Mouse (Mus musculus) neural tube, embryonic 14.5 days (tissue): Measurements from ENCODE around the gene Ackr3. TPM values are rescaled to one million over a fixed set of nuclear protein-coding genes. Genes with fewer than 3 reads are reported as not detected.

Experiments used
- ATAC-seq: fragments of 200-750 bp; cut with Nextera tagmentation; 2 replicates; pipeline ENCODE4 v1.8.0; 2017; ENCODE audit warnings: low read depth, mild to moderate bottlenecking, moderate TSS enrichment, moderate library complexity
- H3K27ac ChIP-seq: fragments of 300-500 bp; sonication (generic); 2 replicates; pipeline ENCODE4 v1.5.1; 2014; ENCODE audit warnings: low read depth, mild to moderate bottlenecking, control low read depth, low read length, moderate library complexity, mixed read lengths
- H3K27me3 ChIP-seq: fragments of 300-500 bp; sonication (generic); 2 replicates; pipeline ENCODE4 v1.6.1; 2014; ENCODE audit warnings: low read length; ENCODE audit not compliant: control insufficient read depth, insufficient read depth
- H3K36me3 ChIP-seq: fragments of 300-500 bp; sonication (generic); 2 replicates; pipeline ENCODE4 v1.6.1; 2014; ENCODE audit warnings: low read length, mixed read lengths; ENCODE audit not compliant: control insufficient read depth, insufficient read depth
- H3K4me1 ChIP-seq: fragments of 300-500 bp; sonication (generic); 2 replicates; pipeline ENCODE4 v1.6.1; 2014; ENCODE audit warnings: low read length; ENCODE audit not compliant: control insufficient read depth, insufficient read depth
- H3K4me2 ChIP-seq: fragments of 300-500 bp; sonication (generic); 2 replicates; pipeline ENCODE4 v1.6.1; 2014; ENCODE audit warnings: mild to moderate bottlenecking, low read depth, low read length, control low read depth
- H3K4me3 ChIP-seq: fragments of 300-500 bp; sonication (generic); 2 replicates; pipeline ENCODE4 v1.5.1; 2014; ENCODE audit warnings: low read depth, low read length, control low read depth, mixed read lengths
- H3K9ac ChIP-seq: fragments of 300-500 bp; sonication (generic); replicated peaks from 2 replicates; pipeline ENCODE4 v1.6.1; 2014; ENCODE audit warnings: low read depth, mild to moderate bottlenecking, control low read depth, low read length, mixed read lengths
- H3K9me3 ChIP-seq: fragments of 300-500 bp; sonication (generic); 2 replicates; pipeline ENCODE4 v1.6.1; 2016; ENCODE audit warnings: low read length; ENCODE audit not compliant: control insufficient read depth
- WGBS: fragments of 180-500 bp; shearing (Covaris S2); extraction: QIAGEN DNeasy Blood & Tissue Kit; methylation state at CpG from one replicate; pipeline ENCODE4 v1.1.7; 2014; 5-methylcytosine and 5-hydroxymethylcytosine counted together
- polyA plus RNA-seq: library from polyadenylated mRNA; unstranded; fragments of >200 nt; fragmentation: Nextera tagmentation; extraction: Ambion mirVana; gene quantifications from 2 replicates; pipeline ENCODE4 v1.2.1, GENCODE M21; 2014

The Ackr3 gene
- polyA plus RNA-seq, 1 experiment from 2014 or later = 8.7 TPM

- WGBS = 18% methylated on average over 9 of the region's 9 CpGs
These were observed 24.5 kb downstream of the Ackr3 start for GRCm38 (mm10) chr1:90228323-90228697.

GRCm38 (mm10) chr1:90230611-90231010, 26.8 kb downstream of the Ackr3 start:
- H3K27me3 ChIP-seq = no peaks in the 10 kb centered on the region
- peaks cover 9% of the 10 kb centered on the region; the same call in 1 of the 2 replicates for H3K4me1 ChIP-seq
- H3K36me3 ChIP-seq = no peaks in the 10 kb centered on the region
- H3K9ac ChIP-seq = no peak overlapping the region
- H3K9me3 ChIP-seq = no peaks in the 10 kb centered on the region
- ATAC-seq = no peak
- H3K4me3 ChIP-seq = no peak overlapping the region
- no peak overlapping the region for H3K4me2 ChIP-seq
- 74% methylated on average over 4 of the region's 4 CpGs for WGBS
- H3K27ac ChIP-seq = no peak overlapping the region

More at GRCm38 (mm10) chr1:90228323-90228697, 24.5 kb downstream of the Ackr3 start:
- ATAC-seq = peak; percentile 54
- Histone ChIP-seq H3K36me3 (no peaks in the 10 kb centered on the region), H3K9me3 (no peaks in the 10 kb centered on the region), H3K4me2 (no peak overlapping the region), H3K4me3 (no peak overlapping the region), H3K9ac (no peak overlapping the region), H3K4me1 (peaks cover 9% of the 10 kb centered on the region; the same call in 1 of the 2 replicates), H3K27ac (no peak overlapping the region), H3K27me3 (no peaks in the 10 kb centered on the region)

DNA sequence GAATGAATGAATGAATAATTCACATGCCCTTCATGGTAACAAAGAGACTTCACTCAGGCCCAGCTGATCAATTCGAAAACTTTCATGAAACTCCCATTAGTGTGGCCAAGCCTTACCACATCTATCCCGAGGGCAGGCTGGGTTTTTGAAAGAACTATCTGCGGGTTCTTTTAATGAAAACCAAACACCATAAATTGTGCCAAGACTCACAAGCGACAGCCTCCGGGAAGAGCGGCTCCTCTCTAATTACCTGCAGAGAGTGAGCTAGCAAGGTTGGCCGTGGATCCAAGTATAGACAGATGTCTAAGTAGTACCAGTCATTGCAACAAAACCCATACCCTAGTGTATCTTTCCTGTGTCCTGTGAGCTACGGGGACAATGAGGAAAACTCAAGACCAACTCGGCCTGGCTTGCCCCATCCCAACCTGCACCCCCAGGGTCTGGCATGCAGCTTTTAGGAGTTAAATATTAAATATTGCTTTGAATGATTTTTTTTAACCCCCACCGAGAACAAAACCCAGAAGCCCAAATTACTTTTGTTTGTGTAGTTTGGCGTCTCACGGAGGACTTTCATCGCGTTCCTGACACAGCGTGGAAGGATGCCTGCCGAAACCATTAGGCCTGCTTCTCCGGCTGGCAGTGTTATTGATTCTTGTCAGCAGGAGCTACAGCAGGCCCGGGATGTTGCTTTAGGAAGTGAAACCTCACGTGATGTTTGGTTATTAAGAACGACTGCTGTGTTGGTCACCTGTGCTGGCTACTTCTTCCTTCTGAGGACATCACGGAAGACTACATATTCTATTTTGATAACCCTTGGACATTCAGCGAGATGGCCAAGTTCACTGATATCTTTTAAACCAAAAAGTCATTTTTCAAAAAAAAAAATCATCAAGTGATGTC, 28.1 kb downstream of the Ackr3 start:
- 71% methylated on average over 22 of the region's 22 CpGs for WGBS
- no peak overlapping the region for H3K4me3 ChIP-seq
- ATAC-seq = no peak
- no peaks in the 10 kb centered on the region for H3K9me3 ChIP-seq
- no peaks in the 10 kb centered on the region for H3K27me3 ChIP-seq
- H3K9ac ChIP-seq = no peak overlapping the region
- H3K4me1 ChIP-seq = peaks cover 9% of the 10 kb centered on the region; the same call in 1 of the 2 replicates
- H3K36me3 ChIP-seq = no peaks in the 10 kb centered on the region
- H3K27ac ChIP-seq = no peak overlapping the region
- no peak overlapping the region for H3K4me2 ChIP-seq

DNA sequence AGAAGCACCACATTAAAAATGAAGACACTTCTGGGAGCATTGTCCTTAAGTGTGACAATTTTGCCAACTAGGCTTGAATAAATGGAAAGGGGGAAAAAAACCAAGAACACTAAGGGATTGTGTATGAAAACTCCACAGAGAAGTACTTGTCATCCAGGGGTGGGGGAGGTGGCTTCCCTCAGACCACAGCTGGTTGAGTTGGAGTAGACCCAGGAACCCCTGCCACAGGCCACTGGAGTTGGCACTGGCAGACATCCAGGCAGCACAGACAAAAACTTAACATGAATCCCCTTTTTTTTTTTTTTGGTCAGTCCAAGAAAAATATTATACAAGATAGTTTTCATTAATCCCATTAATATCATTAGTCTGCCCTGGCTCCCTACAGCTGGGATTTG, 28.7 kb downstream of the Ackr3 start:
- Histone ChIP-seq H3K4me1 (peaks cover 9% of the 10 kb centered on the region; the same call in 1 of the 2 replicates), H3K9ac (no peak overlapping the region), H3K27me3 (no peaks in the 10 kb centered on the region), H3K36me3 (no peaks in the 10 kb centered on the region), H3K9me3 (no peaks in the 10 kb centered on the region), H3K27ac (no peak overlapping the region), H3K4me2 (no peak overlapping the region), H3K4me3 (no peak overlapping the region)
- no peak for ATAC-seq

GRCm38 (mm10) chr1:90234620-90235054, 30.9 kb downstream of the Ackr3 start:
- Histone ChIP-seq H3K27ac (no peak overlapping the region), H3K4me3 (no peak overlapping the region), H3K9ac (no peak overlapping the region), H3K4me1 (peaks cover 7% of the 10 kb centered on the region; the same call in 1 of the 2 replicates), H3K9me3 (no peaks in the 10 kb centered on the region), H3K4me2 (no peak overlapping the region), H3K27me3 (no peaks in the 10 kb centered on the region), H3K36me3 (no peaks in the 10 kb centered on the region)
- 82% methylated on average over 11 of the region's 11 CpGs for WGBS
- ATAC-seq = no peak

DNA sequence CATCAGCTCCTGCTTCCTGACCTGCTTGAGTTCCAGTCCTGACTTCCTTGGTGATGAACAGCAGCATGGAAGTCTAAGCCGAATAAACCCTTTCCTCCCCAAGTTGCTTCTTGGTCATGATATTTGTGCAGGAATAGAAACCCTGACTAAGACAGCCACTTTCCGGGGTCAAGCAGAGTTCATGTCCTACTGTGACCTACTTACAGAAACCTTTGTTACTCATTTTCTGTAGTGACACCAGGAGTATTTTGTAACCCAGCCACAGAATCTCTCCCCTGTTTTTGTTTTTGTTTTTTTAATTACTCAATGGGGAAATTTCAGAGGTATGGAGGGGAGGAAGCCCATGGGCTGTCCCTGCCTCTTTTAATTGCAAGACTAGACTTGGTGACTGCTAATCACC, 32.9 kb downstream of the Ackr3 start:
- no peak overlapping the region for H3K4me3 ChIP-seq
- no peaks in the 10 kb centered on the region for H3K9me3 ChIP-seq
- peaks cover 7% of the 10 kb centered on the region; the same call in 1 of the 2 replicates for H3K4me1 ChIP-seq
- no peak overlapping the region for H3K4me2 ChIP-seq
- no peaks in the 10 kb centered on the region for H3K27me3 ChIP-seq
- WGBS = 81% methylated on average over 2 of the region's 2 CpGs
- H3K9ac ChIP-seq = no peak overlapping the region
- ATAC-seq = no peak
- no peaks in the 10 kb centered on the region for H3K36me3 ChIP-seq
- no peak overlapping the region for H3K27ac ChIP-seq

DNA sequence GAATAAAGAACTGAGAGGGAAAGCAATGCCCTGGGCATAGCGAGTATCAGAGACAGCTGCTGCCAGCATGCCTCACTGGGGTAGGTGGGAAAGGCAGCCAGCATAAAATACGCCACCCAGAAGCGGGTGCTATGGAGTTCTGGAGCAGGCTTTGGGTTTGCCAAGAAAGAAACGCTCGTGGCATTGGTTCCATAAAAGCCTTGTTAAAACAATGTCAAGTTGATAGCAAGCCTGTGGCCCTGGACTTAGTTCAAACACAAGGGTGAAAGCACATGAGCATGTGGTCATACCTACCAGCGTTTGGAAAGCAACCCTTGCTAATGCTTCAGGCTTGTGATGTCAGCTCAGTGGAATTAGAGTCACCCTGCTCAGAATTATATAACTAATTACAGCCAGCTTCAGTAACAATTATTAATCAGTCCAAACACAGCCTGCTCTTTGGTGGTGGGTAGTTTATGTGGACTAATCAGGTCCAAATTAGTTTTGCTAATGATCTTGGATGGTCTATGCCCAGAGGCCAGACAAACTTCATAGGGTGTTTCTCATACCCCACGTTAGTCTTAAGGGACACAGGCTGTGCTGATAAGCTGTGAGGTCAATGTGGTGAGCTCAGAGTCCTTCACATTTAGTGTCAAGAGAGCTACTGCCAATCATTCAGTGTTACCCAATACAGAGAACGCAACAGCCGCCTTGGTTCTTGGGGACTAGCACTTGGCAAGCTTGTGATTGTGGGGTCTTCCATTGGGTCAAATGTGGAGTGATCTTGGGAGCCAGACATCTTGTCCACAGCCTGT, 34.5 kb downstream of the Ackr3 start:
- Histone ChIP-seq H3K4me3 (no peak overlapping the region), H3K36me3 (no peaks in the 10 kb centered on the region), H3K9ac (no peak overlapping the region), H3K4me2 (no peak overlapping the region), H3K4me1 (no peaks in the 10 kb centered on the region), H3K27ac (no peak overlapping the region), H3K9me3 (no peaks in the 10 kb centered on the region), H3K27me3 (no peaks in the 10 kb centered on the region)
- 86% methylated on average over 9 of the region's 9 CpGs for WGBS
- no peak for ATAC-seq

DNA sequence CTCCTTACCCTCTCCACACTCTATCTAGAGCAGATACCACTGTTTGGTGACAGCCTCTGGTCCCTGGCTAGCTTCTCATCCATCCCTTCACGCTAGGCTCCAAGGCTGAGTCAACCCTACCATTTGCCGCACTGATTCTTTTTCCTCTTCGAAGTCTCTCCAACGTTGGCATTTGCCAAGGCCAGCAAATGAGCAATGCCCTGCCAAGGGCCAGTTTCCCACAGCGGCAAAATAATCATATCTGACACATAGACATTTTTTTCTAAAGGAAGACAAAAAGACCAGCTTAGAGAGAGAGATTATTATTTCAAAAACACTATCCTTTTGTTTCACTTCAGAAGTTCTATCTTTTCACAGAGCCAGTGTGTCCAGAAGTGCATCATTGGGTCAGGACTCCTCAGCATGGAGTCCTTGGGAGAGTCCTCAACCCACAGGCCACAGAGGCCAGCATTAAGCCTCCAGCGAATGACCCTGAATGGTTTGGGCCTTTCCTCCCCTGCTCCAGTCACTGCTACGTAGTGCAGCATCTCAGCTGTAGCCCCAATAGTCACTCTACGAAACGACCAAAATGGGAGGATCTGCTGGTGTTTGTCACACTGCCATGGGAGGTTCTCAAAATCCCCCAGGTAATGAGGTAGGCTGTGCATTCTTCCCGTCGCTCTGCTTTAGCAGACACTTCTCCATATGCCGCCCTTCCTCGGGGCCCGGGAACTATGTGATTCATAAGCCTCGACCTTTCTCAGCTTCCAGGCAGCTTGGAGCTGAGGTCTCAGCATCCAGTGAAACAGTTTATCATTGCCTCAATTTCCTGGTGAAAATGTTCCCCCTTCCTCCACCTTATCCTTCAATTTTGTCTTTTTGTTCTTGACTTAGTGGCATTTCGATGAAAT, 35.8 kb downstream of the Ackr3 start:
- 90% methylated on average over 16 of the region's 16 CpGs for WGBS
- no peak overlapping the region for H3K9ac ChIP-seq
- H3K4me3 ChIP-seq = no peak overlapping the region
- no peak overlapping the region for H3K27ac ChIP-seq
- no peaks in the 10 kb centered on the region for H3K27me3 ChIP-seq
- H3K4me1 ChIP-seq = no peaks in the 10 kb centered on the region
- no peak for ATAC-seq
- H3K36me3 ChIP-seq = no peaks in the 10 kb centered on the region
- H3K4me2 ChIP-seq = no peak overlapping the region
- H3K9me3 ChIP-seq = no peaks in the 10 kb centered on the region
